Mouse (Mus musculus) brain, embryonic 14.5 days (tissue): ENCODE results near the gene Olfr935. TPM values are rescaled to one million over a fixed set of nuclear protein-coding genes. Genes with fewer than 3 reads are reported as not detected.

Source experiments
- DNase-seq: peaks from one replicate; pipeline ENCODE4 v3.0.0-alpha.2; 2011; ENCODE audit warnings: low read depth
- CTCF ChIP-seq: fragments of 200-500 bp; IDR thresholded peaks from 2 replicates; pipeline ENCODE4 v1.5.1; 2012; ENCODE audit warnings: inconsistent platforms, mild to moderate bottlenecking, moderate library complexity, borderline replicate concordance; ENCODE audit not compliant: insufficient read depth, insufficient read length; ENCODE audit errors: extremely low read depth
- POLR2A ChIP-seq: fragments of 200-500 bp; IDR thresholded peaks from 2 replicates; pipeline ENCODE4 v1.6.1; 2012; ENCODE audit warnings: mild to moderate bottlenecking, inconsistent platforms, borderline replicate concordance; ENCODE audit not compliant: poor library complexity, insufficient read depth, insufficient read length, severe bottlenecking; ENCODE audit errors: extremely low read depth
- polyA plus RNA-seq: library from polyadenylated mRNA; depleted of rRNA; stranded (reverse); fragments of >200 nt; gene quantifications from 2 replicates; pipeline ENCODE4 v1.2.3, GENCODE M21; 2012; rRNA removed

Gene Olfr935
- not detected in 2 replicates for polyA plus RNA-seq

- no peak for DNase-seq
- TF ChIP-seq POLR2A (no peak), CTCF (no peak)
Observed at GRCm38 (mm10) chr9:38999583-38999982, at the start of gene Olfr935. Olfr935 (minus strand) TSS chr9:38999683.

DNA sequence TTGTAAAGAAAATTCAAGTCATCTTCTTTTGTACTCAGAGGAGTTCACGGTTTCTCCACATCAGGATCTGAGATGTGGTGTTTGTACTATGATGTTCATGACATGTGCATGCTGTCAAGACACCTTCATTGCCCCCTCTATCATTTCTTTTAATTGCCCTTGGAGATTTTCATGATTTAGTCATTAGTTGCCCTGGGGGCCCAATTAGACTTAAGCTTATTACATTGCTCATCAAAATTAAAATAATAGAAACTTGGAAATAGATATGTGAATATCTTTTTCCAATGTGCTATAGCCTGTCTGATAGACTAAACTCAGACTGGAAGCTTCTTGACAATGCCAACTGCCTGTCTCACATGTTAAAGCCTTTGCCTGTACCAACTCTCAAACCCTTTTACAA lies 23.8 kb upstream of the Olfr935 start, which contains the start of gene Olfr146:
Gene Olfr146 (minus strand): TSS at position 101 of the 400 bp plus-strand sequence.
- DNase-seq, result no peak
- TF ChIP-seq POLR2A (no peak), CTCF (no peak)

DNA sequence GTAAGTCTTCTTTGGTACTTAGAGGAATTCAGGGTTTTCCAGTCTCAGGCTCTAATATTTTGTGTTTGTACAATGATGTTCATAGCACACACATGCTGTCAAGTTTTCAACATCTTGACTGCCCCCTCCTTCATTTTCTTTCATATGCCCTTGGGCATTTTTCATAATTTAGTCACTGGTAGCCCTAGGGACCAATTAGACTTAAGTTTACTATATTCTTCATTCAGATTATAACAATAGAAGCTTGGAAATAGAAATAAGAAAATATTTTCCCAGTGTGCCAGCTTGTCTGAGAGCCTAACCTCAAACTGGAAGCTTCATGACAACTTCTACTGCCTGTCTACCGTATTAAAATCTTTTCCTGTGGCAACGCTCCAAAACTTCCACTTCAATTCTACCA lies 11.3 kb downstream of the Olfr935 start, which contains the start of gene Olfr934:
Gene Olfr934 (minus strand): TSS at position 101 of the 400 bp plus-strand sequence.
- no peak for DNase-seq
- TF ChIP-seq CTCF, result no peak
- no peak for TF ChIP-seq POLR2A

DNA sequence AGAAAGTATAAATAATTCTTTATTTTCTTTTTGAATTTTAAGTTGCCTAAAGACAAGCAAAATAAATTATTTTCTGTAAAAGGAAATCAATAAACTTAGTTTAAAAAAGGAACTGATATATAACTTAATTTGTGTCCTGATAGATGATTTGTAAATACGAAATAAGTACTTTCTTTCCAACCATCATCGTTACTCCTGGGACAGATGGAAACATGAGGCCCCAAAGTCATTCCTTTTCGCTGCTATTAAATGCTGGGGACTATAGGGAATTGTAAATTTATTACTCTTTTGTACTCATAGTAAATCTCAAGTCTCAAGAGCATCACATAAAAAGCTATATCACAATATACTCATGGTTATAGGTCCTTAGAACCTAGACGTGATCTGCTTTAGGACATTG lies 27.5 kb downstream of the Olfr935 start, which contains the start of gene Olfr933:
Gene Olfr933 (plus strand): TSS at position 301 of the 400 bp plus-strand sequence.
- DNase-seq, result no peak
- TF ChIP-seq POLR2A (no peak), CTCF (no peak)

- DNase-seq, result peak; percentile 23
Observed at GRCm38 (mm10) chr9:38954124-38954416, 45.4 kb downstream of the Olfr935 start.

GRCm38 (mm10) chr9:38953401-38954123 lies 45.9 kb downstream of the Olfr935 start:
- peak; percentile 2 for DNase-seq
- TF ChIP-seq CTCF (no peak), POLR2A (no peak)

More at GRCm38 (mm10) chr9:38954124-38954416, 45.4 kb downstream of the Olfr935 start:
- TF ChIP-seq CTCF (no peak), POLR2A (no peak)

Other genes starting within 250 kb of the Olfr935 start
- 0.04 and 0.06 TPM in 2 replicates for gene Olfr920, start 247.4 kb downstream of the Olfr935 start, polyA plus RNA-seq
- not detected in 2 replicates for gene Olfr921, start 226.6 kb downstream of the Olfr935 start, polyA plus RNA-seq
- not detected in 2 replicates for gene Olfr922, start 185.1 kb downstream of the Olfr935 start, polyA plus RNA-seq
- gene Olfr923, start 173.1 kb downstream of the Olfr935 start, polyA plus RNA-seq, result not detected in 2 replicates
- not detected in 2 replicates for gene Olfr924, start 155.2 kb downstream of the Olfr935 start, polyA plus RNA-seq
- gene Olfr26, start 144.6 kb downstream of the Olfr935 start, polyA plus RNA-seq, result not detected in 2 replicates
- gene Olfr926, start 122.6 kb downstream of the Olfr935 start, polyA plus RNA-seq, result not detected in 2 replicates
- gene Olfr930, start 69.9 kb downstream of the Olfr935 start, polyA plus RNA-seq, result not detected in 2 replicates
- not detected in 2 replicates for gene Olfr933, start 27.4 kb downstream of the Olfr935 start, polyA plus RNA-seq
- not detected in 2 replicates for gene Olfr934, start 11.4 kb downstream of the Olfr935 start, polyA plus RNA-seq
- not detected in 2 replicates for gene Olfr146, start 23.7 kb upstream of the Olfr935 start, polyA plus RNA-seq
- gene Olfr937, start 65.3 kb upstream of the Olfr935 start, polyA plus RNA-seq, result not detected in 2 replicates
- not detected in 2 replicates for gene Olfr938, start 79.2 kb upstream of the Olfr935 start, polyA plus RNA-seq
- not detected in 2 replicates for gene Olfr27, start 128.4 kb upstream of the Olfr935 start, polyA plus RNA-seq
- gene Olfr943, start 166.6 kb upstream of the Olfr935 start, polyA plus RNA-seq, result not detected in 2 replicates
- gene Olfr944, start 202.2 kb upstream of the Olfr935 start, polyA plus RNA-seq, result not detected in 2 replicates